Mouse (Mus musculus) neural tube, embryonic 15.5 days (tissue): Measurements from ENCODE around the gene Senp2. TPM values are rescaled to one million over a fixed set of nuclear protein-coding genes. Genes with fewer than 3 reads are reported as not detected.

Experiments used
- ATAC-seq: fragments of 200-750 bp; cut with Nextera tagmentation; 2 replicates; pipeline ENCODE4 v1.8.0; 2017; ENCODE audit warnings: mild to moderate bottlenecking, moderate TSS enrichment, moderate library complexity; ENCODE audit not compliant: low FRiP score
- H3K27ac ChIP-seq: fragments of 300-500 bp; sonication (generic); replicated peaks from 2 replicates; pipeline ENCODE4 v1.5.1; 2015; ENCODE audit warnings: mild to moderate bottlenecking, inconsistent platforms
- H3K27me3 ChIP-seq: fragments of 300-500 bp; sonication (generic); replicated peaks from 2 replicates; pipeline ENCODE4 v1.6.1; 2015; ENCODE audit warnings: inconsistent platforms
- H3K36me3 ChIP-seq: fragments of 300-500 bp; sonication (generic); 2 replicates; pipeline ENCODE4 v1.6.1; 2015; ENCODE audit warnings: inconsistent platforms
- H3K4me1 ChIP-seq: fragments of 300-500 bp; sonication (generic); 2 replicates; pipeline ENCODE4 v1.6.1; 2015; ENCODE audit warnings: inconsistent platforms
- H3K4me2 ChIP-seq: fragments of 300-500 bp; sonication (generic); 2 replicates; pipeline ENCODE4 v1.6.1; 2015; ENCODE audit warnings: inconsistent platforms, mild to moderate bottlenecking, moderate library complexity
- H3K4me3 ChIP-seq: fragments of 300-500 bp; sonication (generic); replicated peaks from 2 replicates; pipeline ENCODE4 v1.5.1; 2015; ENCODE audit warnings: mild to moderate bottlenecking, inconsistent platforms
- H3K9ac ChIP-seq: fragments of 300-500 bp; sonication (generic); replicated peaks from 2 replicates; pipeline ENCODE4 v1.6.1; 2015; ENCODE audit warnings: mild to moderate bottlenecking, inconsistent platforms
- H3K9me3 ChIP-seq: fragments of 300-500 bp; sonication (generic); replicated peaks from 2 replicates; pipeline ENCODE4 v1.6.1; 2016; ENCODE audit warnings: inconsistent platforms
- WGBS: fragments of 180-500 bp; shearing (Covaris S2); methylation state at CpG from one replicate; pipeline ENCODE4 v1.1.7; 2015; ENCODE audit warnings: mixed read lengths; 5-methylcytosine and 5-hydroxymethylcytosine counted together
- polyA plus RNA-seq: library from polyadenylated mRNA; unstranded; fragments of >200 nt; fragmentation: Nextera tagmentation; extraction: Ambion mirVana; gene quantifications from 2 replicates; pipeline ENCODE4 v1.2.1, GENCODE M21; 2015

The Senp2 gene
- polyA plus RNA-seq, 1 experiment from 2014 or later: 44.8 TPM

GRCm38 (mm10) chr16:22038554-22038953, 29.3 kb downstream of the Senp2 start:
- Histone ChIP-seq H3K4me3 (no peak overlapping the region), H3K27me3 (no peaks in the 10 kb centered on the region), H3K4me2 (no peak overlapping the region), H3K27ac (no peak overlapping the region), H3K9me3 (no peaks in the 10 kb centered on the region), H3K4me1 (no peaks in the 10 kb centered on the region), H3K9ac (no peak overlapping the region), H3K36me3 (peaks cover 52% of the 10 kb centered on the region)
- WGBS: 91% methylated on average over 10 of the region's 10 CpGs
- no peak for ATAC-seq

DNA sequence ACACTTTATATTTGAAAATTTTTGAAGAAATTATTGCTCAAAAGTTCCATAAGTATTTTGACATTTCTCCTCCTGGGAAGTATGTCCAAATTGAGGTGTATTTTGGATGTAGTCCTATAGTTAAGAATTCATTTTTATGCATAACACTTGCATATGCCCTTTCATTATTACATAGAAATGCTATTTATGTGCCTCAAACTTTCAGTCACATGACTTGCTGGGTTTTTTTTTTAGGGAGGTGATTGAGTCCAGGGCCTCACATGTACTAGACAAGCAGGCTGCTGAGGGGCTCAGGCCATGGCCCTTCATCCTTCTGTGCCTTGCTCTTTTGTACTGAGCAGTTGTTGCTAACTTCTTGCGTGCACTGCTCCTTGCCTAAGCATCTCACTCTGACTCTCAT, 30.7 kb downstream of the Senp2 start:
- H3K4me2 ChIP-seq: no peak overlapping the region
- H3K9me3 ChIP-seq: no peaks in the 10 kb centered on the region
- ATAC-seq: no peak
- H3K9ac ChIP-seq: no peak overlapping the region
- WGBS: 86% methylated on average over 1 of the region's 1 CpGs
- no peaks in the 10 kb centered on the region for H3K27me3 ChIP-seq
- peaks cover 66% of the 10 kb centered on the region for H3K36me3 ChIP-seq
- no peak overlapping the region for H3K4me3 ChIP-seq
- no peaks in the 10 kb centered on the region for H3K4me1 ChIP-seq
- no peak overlapping the region for H3K27ac ChIP-seq

- Histone ChIP-seq H3K4me2 (no peak overlapping the region), H3K4me3 (no peak overlapping the region), H3K9ac (no peak overlapping the region), H3K27me3 (no peaks in the 10 kb centered on the region), H3K27ac (no peak overlapping the region), H3K36me3 (peaks cover 76% of the 10 kb centered on the region), H3K9me3 (no peaks in the 10 kb centered on the region), H3K4me1 (no peaks in the 10 kb centered on the region)
- ATAC-seq: no peak
- WGBS: 91% methylated on average over 4 of the region's 4 CpGs
These were observed 34.5 kb downstream of the Senp2 start for GRCm38 (mm10) chr16:22043830-22044229.

DNA sequence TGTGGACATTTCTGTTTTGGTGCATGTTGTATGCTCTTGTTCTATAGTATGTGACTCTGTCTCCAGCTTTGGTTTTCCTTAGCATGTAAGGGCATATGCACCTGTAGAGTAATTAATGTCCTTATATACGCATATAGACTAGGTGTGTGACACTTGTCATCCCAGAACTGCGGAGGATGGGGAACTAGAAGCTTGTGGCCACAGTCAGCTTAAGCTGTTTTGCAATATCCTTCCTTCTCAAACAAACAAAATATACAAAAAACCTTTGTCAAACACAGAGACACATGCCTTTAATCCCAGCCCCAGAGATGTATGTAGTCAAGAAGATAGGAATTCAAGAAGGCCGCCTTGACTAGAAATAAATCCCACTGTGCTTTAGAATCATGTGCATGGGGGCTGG, 36.6 kb downstream of the Senp2 start:
- Histone ChIP-seq H3K36me3 (peaks cover 65% of the 10 kb centered on the region), H3K4me3 (no peak overlapping the region), H3K4me1 (no peaks in the 10 kb centered on the region), H3K27me3 (no peaks in the 10 kb centered on the region), H3K9me3 (no peaks in the 10 kb centered on the region), H3K9ac (no peak overlapping the region), H3K27ac (no peak overlapping the region), H3K4me2 (no peak overlapping the region)
- ATAC-seq: no peak
- 95% methylated on average over 3 of the region's 3 CpGs for WGBS

DNA sequence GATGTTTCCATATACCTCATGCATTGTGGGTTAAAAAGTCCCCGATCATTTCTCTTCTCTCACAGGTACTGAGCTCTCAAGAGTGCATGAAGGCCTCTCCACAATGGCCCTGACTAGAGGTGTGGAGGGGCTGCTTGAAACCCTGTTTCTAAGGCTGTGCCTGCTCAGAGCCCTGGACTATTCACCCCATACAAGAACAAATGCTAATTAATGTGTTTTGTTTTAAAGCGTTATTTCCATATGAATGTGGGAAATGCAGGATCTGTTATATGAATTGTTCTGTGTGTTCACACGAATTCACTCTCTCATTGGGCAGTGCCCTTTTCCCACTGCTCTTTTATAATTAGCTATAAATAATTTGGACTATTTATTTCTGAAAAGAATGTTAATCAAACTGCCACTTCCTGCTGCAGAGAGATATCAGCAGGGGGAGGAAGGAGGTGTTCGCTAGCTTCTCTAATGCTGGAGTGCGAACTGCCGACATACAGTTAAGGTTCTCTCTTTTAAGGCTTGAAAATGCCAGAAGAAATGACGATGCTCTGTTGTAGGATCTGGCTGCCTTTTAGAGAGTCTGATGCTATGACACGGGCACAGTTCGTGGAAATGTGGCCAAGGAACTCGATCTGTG, 37.6 kb downstream of the Senp2 start:
- no peak for ATAC-seq

GRCm38 (mm10) chr16:22053411-22053810, 44.1 kb downstream of the Senp2 start:
- H3K27ac ChIP-seq: no peak overlapping the region
- ATAC-seq: no peak
- H3K9me3 ChIP-seq: no peaks in the 10 kb centered on the region
- H3K27me3 ChIP-seq: no peaks in the 10 kb centered on the region
- H3K4me3 ChIP-seq: no peak overlapping the region
- no peak overlapping the region for H3K9ac ChIP-seq
- 95% methylated on average over 21 of the region's 21 CpGs for WGBS
- 0 out of 2 replicates have a peak, but pooled peaks cover 5% of the 10 kb centered on the region for H3K36me3 ChIP-seq
- no peaks in the 10 kb centered on the region for H3K4me1 ChIP-seq
- no peak overlapping the region for H3K4me2 ChIP-seq

More for the DNA sequence above, 37.6 kb downstream of the Senp2 start:
- Histone ChIP-seq H3K9ac (no peak overlapping the region), H3K27me3 (no peaks in the 10 kb centered on the region), H3K36me3 (peaks cover 57% of the 10 kb centered on the region), H3K9me3 (no peaks in the 10 kb centered on the region), H3K27ac (no peak overlapping the region), H3K4me2 (no peak overlapping the region), H3K4me1 (no peaks in the 10 kb centered on the region), H3K4me3 (no peak overlapping the region)
- WGBS: 72% methylated on average over 10 of the region's 10 CpGs

DNA sequence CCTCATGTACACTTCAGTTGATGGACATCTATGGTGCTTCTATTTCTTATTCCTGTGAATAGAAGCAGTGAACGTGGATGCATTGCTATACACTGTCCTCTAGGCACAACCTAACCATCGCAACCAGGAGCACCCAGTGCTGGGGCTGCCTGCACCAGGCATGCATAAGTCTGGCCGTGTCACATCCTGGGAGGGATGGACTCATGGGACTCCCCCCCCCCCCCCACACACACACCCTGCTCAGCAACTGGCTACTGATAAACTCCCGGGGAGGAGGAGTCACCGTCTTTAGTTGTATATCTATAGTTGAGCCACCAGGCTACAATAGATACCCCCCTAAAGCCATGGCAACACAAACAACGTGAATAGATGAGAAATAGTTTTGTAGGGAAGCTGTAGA, 48.2 kb downstream of the Senp2 start:
- Histone ChIP-seq H3K4me1 (no peaks in the 10 kb centered on the region), H3K4me3 (no peak overlapping the region), H3K4me2 (no peak overlapping the region), H3K27me3 (no peaks in the 10 kb centered on the region), H3K27ac (no peak overlapping the region), H3K9me3 (no peaks in the 10 kb centered on the region), H3K9ac (no peak overlapping the region), H3K36me3 (peaks cover 20% of the 10 kb centered on the region)
- 78% methylated on average over 6 of the region's 6 CpGs for WGBS
- no peak for ATAC-seq

DNA sequence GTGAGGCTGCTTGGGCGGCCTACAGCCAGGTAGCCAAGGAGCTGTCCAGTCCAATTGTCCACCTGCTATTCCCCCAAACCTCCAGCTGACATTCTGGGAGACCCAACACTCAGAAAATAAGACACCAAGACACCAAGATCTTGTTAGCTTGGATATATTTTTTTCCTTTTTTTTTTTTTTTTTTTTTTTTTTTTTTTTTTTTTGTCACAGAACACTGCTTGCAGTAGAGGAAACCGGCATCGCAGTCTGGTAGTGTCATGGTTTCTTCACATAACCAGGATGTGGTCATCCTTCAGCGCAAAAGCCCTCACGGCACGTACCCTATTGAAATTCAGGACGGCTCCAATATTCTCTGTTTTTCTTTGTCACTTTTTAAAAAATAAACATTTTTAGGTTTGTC, 49.6 kb downstream of the Senp2 start:
- Histone ChIP-seq H3K4me1 (no peaks in the 10 kb centered on the region), H3K27ac (no peak overlapping the region), H3K9ac (no peak overlapping the region), H3K4me3 (no peak overlapping the region), H3K27me3 (no peaks in the 10 kb centered on the region), H3K9me3 (no peaks in the 10 kb centered on the region), H3K4me2 (no peak overlapping the region), H3K36me3 (peaks cover 30% of the 10 kb centered on the region)
- 98% methylated on average over 7 of the region's 7 CpGs for WGBS
- ATAC-seq: no peak

DNA sequence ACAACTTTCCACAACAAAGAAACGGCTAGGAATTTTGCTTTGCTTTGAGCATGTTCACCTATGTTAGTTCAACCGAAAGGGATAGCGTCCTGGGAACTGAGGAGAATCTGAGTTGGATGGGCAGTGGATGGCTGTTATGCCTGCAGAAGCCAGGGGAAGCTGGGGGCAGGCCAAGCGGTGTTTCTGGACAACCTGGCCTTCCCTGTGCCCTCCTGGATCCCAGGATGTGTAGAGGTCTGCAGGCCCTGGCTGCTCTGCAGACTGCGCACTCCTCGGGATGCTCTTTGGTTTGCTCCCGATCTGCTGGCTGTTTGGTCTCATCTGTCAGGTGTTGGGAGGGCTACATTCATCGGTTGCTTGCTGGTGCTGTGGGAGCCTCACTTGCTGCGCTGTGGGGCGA, 51.1 kb downstream of the Senp2 start:
- no peaks in the 10 kb centered on the region for H3K4me1 ChIP-seq
- no peak overlapping the region for H3K27ac ChIP-seq
- no peak overlapping the region for H3K9ac ChIP-seq
- H3K4me3 ChIP-seq: no peak overlapping the region
- ATAC-seq: no peak
- 94% methylated on average over 10 of the region's 10 CpGs for WGBS
- H3K27me3 ChIP-seq: no peaks in the 10 kb centered on the region
- H3K36me3 ChIP-seq: peaks cover 39% of the 10 kb centered on the region
- H3K4me2 ChIP-seq: no peak overlapping the region
- no peaks in the 10 kb centered on the region for H3K9me3 ChIP-seq

DNA sequence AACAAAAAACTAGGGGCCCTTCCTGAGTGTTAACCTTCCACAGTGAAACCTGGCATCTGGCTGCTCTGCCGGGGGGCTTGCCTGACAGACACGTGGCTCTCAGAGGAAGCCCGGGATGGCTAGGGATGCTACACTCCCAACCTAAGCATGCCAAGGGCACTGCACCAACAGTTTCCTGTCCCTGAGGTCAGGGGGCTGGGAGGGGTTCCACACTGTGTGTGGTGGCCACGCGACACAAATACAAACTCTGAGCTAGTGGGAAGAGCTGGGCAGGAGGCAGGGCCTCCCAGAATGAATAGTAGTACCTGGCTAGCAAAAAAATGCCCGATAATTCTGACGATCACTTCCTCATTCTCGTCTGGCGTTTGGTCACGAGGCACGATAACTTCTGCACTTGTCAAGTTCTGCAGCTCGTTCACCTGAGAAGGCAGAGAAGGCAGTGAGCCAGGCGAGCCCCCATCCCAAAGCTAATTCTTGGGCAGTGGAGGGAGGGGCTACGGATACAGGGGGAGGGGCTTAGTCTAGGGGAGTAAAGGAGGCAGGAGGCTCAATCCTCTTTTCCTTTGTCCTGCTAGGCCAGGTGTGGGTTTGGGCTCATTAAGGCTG, 52.4 kb downstream of the Senp2 start:
- Histone ChIP-seq H3K27ac (no peak overlapping the region), H3K4me1 (no peaks in the 10 kb centered on the region), H3K4me3 (no peak overlapping the region), H3K36me3 (peaks cover 51% of the 10 kb centered on the region), H3K9me3 (no peaks in the 10 kb centered on the region), H3K27me3 (no peaks in the 10 kb centered on the region), H3K4me2 (no peak overlapping the region), H3K9ac (no peak overlapping the region)
- ATAC-seq: no peak
- 90% methylated on average over 14 of the region's 14 CpGs for whole genome bisulfite sequencing

GRCm38 (mm10) chr16:22062284-22062683, 53.0 kb downstream of the Senp2 start:
- WGBS: 82% methylated on average over 4 of the region's 4 CpGs
- no peak overlapping the region for H3K4me3 ChIP-seq
- no peaks in the 10 kb centered on the region for H3K27me3 ChIP-seq
- H3K9me3 ChIP-seq: no peaks in the 10 kb centered on the region
- H3K4me1 ChIP-seq: no peaks in the 10 kb centered on the region
- H3K27ac ChIP-seq: no peak overlapping the region
- H3K9ac ChIP-seq: no peak overlapping the region
- no peak overlapping the region for H3K4me2 ChIP-seq
- peaks cover 52% of the 10 kb centered on the region for H3K36me3 ChIP-seq
- no peak for ATAC-seq

DNA sequence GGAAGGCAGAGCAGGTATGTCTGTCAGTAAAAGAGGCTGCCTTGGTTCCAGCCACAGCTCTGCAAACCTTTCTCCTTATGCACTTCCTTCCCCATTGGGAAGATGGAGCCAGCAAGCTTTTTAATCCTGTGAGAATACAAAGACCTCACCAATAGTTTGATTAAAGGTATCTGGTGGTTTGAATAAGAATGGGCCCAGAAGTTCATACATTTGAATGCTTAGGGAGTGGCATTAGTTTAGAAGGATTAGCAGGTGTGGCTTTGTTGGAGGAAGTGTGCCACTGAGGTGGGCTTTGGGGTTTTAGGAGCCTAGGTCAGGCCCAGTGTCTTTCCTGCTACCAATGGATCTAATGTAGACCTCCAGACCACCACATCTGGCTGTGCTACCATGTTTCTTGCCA, 56.3 kb downstream of the Senp2 start:
- H3K9ac ChIP-seq: no peak overlapping the region
- no peak overlapping the region for H3K4me3 ChIP-seq
- no peak overlapping the region for H3K4me2 ChIP-seq
- H3K4me1 ChIP-seq: no peaks in the 10 kb centered on the region
- ATAC-seq: no peak
- H3K27me3 ChIP-seq: no peaks in the 10 kb centered on the region
- H3K36me3 ChIP-seq: peaks cover 61% of the 10 kb centered on the region
- H3K27ac ChIP-seq: no peak overlapping the region
- no peaks in the 10 kb centered on the region for H3K9me3 ChIP-seq
